ENCODE assay signal across 8 mouse cellular contexts in genomic region chr14:55758363-55758784, GRCm38 (mm10). TPM values are rescaled to one million over a fixed set of nuclear protein-coding genes. Genes with fewer than 3 reads are reported as not detected.
A peak's percentile ranks its signal among the peaks of the same experiment; 100 is the strongest.
DNase-seq lines count a peak whose midpoint lies in the region; ATAC-seq lines count a peak whose summit lies in the region.

Cideb (minus strand) TSS chr14:55758458.

- H3K4me2 ChIP-seq in embryonic facial prominence, embryonic 13.5 days: peak within 1 kb of the TSS; percentile 42
- peak within 1 kb of the TSS; percentile 27 for H3K4me2 ChIP-seq in intestine, embryonic 14.5 days (ENCODE audit: low read length)
- H3K4me2 ChIP-seq in liver, embryonic 15.5 days: peak within 1 kb of the TSS; percentile 38

- H3K4me3 ChIP-seq in embryonic facial prominence, embryonic 13.5 days: no peak within 1 kb of the TSS
- H3K4me3 ChIP-seq in intestine, embryonic 14.5 days (ENCODE audit: low read depth, low read length): 0 out of 2 replicates have a peak within 1 kb of the TSS, but pooled peaks have one; percentile 6
- peak within 1 kb of the TSS; percentile 43 for H3K4me3 ChIP-seq in liver, embryonic 15.5 days (replicated peaks)

- H3K27ac ChIP-seq in embryonic facial prominence, embryonic 13.5 days: no peak within 1 kb of the TSS
- H3K27ac ChIP-seq in intestine, embryonic 14.5 days (ENCODE audit: low read depth): peak within 1 kb of the TSS; percentile 22; the same call in 1 of the 2 replicates
- H3K27ac ChIP-seq in liver, embryonic 15.5 days (replicated peaks): peak within 1 kb of the TSS; percentile 75

- no peak for ATAC-seq in embryonic facial prominence, embryonic 13.5 days (ENCODE audit: insufficient number of reproducible peaks, insufficient read depth, low FRiP score, low TSS enrichment, low read depth)
- peak; percentile 45 for ATAC-seq in intestine, embryonic 14.5 days (replicated peaks; ENCODE audit: low FRiP score, low TSS enrichment, low read depth)
- peak; percentile 41; the same call in 1 of the 2 replicates for ATAC-seq in liver, embryonic 15.5 days (ENCODE audit: insufficient read depth)

- H3K4me1 ChIP-seq in embryonic facial prominence, embryonic 13.5 days: peaks cover 21% of the 10 kb centered on the region
- H3K4me1 ChIP-seq in intestine, embryonic 14.5 days (replicated peaks; ENCODE audit: control insufficient read depth, insufficient read depth, low read length): no peaks in the 10 kb centered on the region; the same call in 1 of the 2 replicates
- H3K4me1 ChIP-seq in liver, embryonic 15.5 days (replicated peaks): peaks cover 37% of the 10 kb centered on the region

- peak; percentile 34 to 39 for DNase-seq in left cerebral cortex, adult 18-20 months (ENCODE audit: low spot score in 2 of 2)
- DNase-seq in left cerebral cortex, adult 8-10 months (ENCODE audit: low spot score in 2 of 2): no peak
- DNase-seq in Muller cell, postnatal 12 days (ENCODE audit: inconsistent ontology term): peak; percentile 54
- DNase-seq in intestine, embryonic 14.5 days (ENCODE audit: low spot score): peak; percentile 71
- DNase-seq in right cerebral cortex, postnatal 4 days: peak; percentile 34
- DNase-seq in thymus, postnatal 36 days: no peak

- H3K9me3 ChIP-seq in embryonic facial prominence, embryonic 13.5 days: no peaks in the 10 kb centered on the region
- no peaks in the 10 kb centered on the region for H3K9me3 ChIP-seq in intestine, embryonic 14.5 days (ENCODE audit: control insufficient read depth, low read length)
- no peaks in the 10 kb centered on the region for H3K9me3 ChIP-seq in liver, embryonic 15.5 days (replicated peaks)

- H3K27me3 ChIP-seq in embryonic facial prominence, embryonic 13.5 days: peaks cover 29% of the 10 kb centered on the region
- H3K27me3 ChIP-seq in intestine, embryonic 14.5 days (replicated peaks; ENCODE audit: control insufficient read depth, insufficient read depth, low read length): peaks cover 9% of the 10 kb centered on the region
- H3K27me3 ChIP-seq in liver, embryonic 15.5 days: peaks cover 28% of the 10 kb centered on the region

- peaks cover 36% of the 10 kb centered on the region for H3K36me3 ChIP-seq in embryonic facial prominence, embryonic 13.5 days
- H3K36me3 ChIP-seq in intestine, embryonic 14.5 days (ENCODE audit: control insufficient read depth, insufficient read depth, low read length): peaks cover 29% of the 10 kb centered on the region
- H3K36me3 ChIP-seq in liver, embryonic 15.5 days (replicated peaks): peaks cover 35% of the 10 kb centered on the region

- no peak within 1 kb of the TSS; the same call in 1 of the 2 replicates for H3K9ac ChIP-seq in embryonic facial prominence, embryonic 13.5 days
- no peak within 1 kb of the TSS for H3K9ac ChIP-seq in intestine, embryonic 14.5 days (ENCODE audit: low read length)
- H3K9ac ChIP-seq in liver, embryonic 15.5 days: no peak within 1 kb of the TSS

- WGBS in embryonic facial prominence, embryonic 13.5 days: 21% methylated on average over 8 of the region's 8 CpGs
- WGBS in intestine, embryonic 14.5 days: 19% methylated on average over 8 of the region's 8 CpGs
- 10% methylated on average over 8 of the region's 8 CpGs for WGBS in liver, embryonic 15.5 days (ENCODE audit: insufficient replicate concordance)

RNA-seq across cellular contexts. Expression of gene Cideb, which starts in this region (rescaled TPM):
- total RNA-seq in left cerebral cortex, adult 18-20 months (2021): 1 to 10 TPM; 2.3 to 2.4 TPM
- 1 to 10 TPM; 1.5 to 3.1 (median 2.4) TPM for total RNA-seq in left cerebral cortex, adult 8-10 months (2022)
- 0.18 and 1.2 TPM in 2 replicates for polyA plus RNA-seq in embryonic facial prominence, embryonic 13.5 days (2015; fragmentation: Nextera tagmentation; extraction: Ambion mirVana)
- 5.4 and 8.1 TPM in 2 replicates for polyA plus RNA-seq in intestine, embryonic 14.5 days (2014; fragmentation: Nextera tagmentation; extraction: Ambion mirVana)
- 57.5 and 77.8 TPM in 2 replicates for polyA plus RNA-seq in liver, embryonic 15.5 days (2015; fragmentation: Nextera tagmentation; extraction: Ambion mirVana)

Comparison
In these comparisons a context has a peak if more than half of its experiments do, and no peak if none do; other contexts are left out.
1. DNase-seq: peak in left cerebral cortex, adult 18-20 months (2 of 2), Muller cell, postnatal 12 days (single experiment), intestine, embryonic 14.5 days (single experiment) and right cerebral cortex, postnatal 4 days (single experiment); none in left cerebral cortex, adult 8-10 months (0 of 2) and thymus, postnatal 36 days (0 of 2).
2. Peak in every context shown above with its lines, with median percentiles within 50 percentile points of each other: H3K4me2 ChIP-seq.